Mouse (Mus musculus) stomach, postnatal 0 days (tissue): ENCODE data around the gene Tor2a.

Experiments used
- CTCF ChIP-seq: IDR thresholded peaks from 2 replicates; pipeline ENCODE4 v1.5.1; 2016; ENCODE audit warnings: antibody characterized with exemption, low read depth, mild to moderate bottlenecking, moderate library complexity
- EP300 ChIP-seq: optimal IDR thresholded peaks from 2 replicates; pipeline ENCODE3; 2016; ENCODE audit warnings: antibody characterized with exemption

- no peak for TF ChIP-seq CTCF
- no peak for TF ChIP-seq EP300
These were observed 17.7 kb upstream of the Tor2a start for GRCm38 (mm10) chr2:32739311-32739710.
